Mouse (Mus musculus) thymus, postnatal 25 days (tissue): ENCODE measurements around the gene Spock1.

Source experiments
- DNase-seq: peaks from one replicate; pipeline ENCODE4 v3.0.0; 2022

Gene Spock1

DNA sequence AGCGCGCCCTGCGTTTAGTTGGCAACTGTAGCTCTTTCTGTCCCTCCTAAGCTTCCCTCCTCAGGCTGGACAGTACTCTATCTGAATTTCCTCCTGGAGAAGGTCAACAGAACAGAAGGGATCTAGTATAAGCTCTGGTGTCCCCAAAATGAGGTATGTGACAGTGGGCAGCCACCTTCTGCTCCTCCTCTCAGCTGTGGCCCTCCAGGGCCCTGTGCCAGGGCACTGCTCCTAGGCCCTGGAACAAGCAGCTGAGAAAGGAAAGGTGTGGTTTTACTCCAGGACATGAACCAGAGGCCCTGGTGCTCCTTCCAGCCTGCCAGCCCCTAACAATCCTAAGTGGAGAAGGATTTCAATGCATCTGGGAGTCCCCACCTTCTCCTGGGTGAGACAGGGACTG, 51.1 kb downstream of the Spock1 start:
- DNase-seq = no peak

DNA sequence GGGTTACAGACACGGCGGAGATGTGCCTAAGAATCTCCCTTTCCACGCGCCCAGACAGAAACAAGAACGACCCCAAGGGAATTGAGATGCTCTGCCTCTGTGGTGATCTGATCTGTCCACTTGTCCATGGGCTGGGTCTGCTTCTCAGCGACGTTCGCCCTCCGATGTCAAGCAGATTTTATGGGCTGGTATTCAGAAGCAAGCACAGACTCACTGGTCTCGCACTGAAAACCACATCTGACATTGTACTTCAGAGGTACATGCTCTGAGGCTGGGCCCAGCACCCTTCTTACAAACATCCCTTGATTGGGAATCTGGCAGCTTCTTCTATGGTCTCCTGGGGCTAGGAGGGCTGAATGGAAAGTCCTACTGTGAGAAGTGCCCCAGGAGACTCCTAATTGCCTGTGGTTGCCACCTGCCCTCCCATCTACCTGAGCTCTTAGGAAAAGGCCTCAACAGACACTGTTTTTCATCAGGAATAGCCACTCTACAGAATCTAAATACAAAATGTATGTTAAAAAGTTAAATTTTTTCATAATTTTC, 51.8 kb downstream of the Spock1 start:
- DNase-seq = no peak

DNA sequence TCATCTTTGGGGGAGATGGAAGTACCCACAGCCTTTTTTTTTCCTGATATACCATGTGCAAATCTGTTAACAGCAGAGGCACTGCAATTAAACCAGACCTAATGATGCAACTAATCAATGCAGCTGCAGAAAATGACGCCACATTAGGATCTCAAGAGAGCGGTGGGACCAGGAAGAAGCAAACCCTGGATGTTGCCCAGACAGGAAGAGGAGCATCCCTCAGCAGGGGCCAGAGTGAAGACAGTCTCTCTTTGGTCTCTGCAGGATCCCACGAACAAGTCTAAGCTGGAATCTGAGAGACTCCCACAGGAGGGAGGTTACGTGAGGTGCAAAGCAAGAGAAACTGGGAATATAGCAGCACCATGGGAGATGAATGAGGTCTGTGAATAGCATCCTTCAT, 52.4 kb downstream of the Spock1 start:
- DNase-seq = no peak

DNA sequence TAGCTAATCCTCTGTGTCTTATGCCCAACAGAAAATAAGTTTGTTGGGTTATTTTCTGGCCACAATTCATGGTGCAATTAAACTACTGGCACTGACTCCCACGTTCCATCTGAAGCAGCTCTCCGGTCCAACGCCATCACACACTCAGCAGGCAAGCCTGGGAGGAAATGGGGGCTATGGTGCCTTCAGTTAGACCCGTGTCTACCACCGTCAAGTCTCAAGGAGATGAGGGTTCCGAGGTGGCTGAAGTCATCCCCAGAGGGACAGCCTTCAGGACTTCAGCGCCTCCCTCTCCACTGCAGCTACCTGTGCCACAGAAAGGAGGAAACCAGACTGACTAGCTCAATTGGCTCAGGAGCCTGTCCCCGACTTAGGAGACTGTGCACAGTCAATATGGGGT, 53.7 kb downstream of the Spock1 start:
- no peak for DNase-seq

DNA sequence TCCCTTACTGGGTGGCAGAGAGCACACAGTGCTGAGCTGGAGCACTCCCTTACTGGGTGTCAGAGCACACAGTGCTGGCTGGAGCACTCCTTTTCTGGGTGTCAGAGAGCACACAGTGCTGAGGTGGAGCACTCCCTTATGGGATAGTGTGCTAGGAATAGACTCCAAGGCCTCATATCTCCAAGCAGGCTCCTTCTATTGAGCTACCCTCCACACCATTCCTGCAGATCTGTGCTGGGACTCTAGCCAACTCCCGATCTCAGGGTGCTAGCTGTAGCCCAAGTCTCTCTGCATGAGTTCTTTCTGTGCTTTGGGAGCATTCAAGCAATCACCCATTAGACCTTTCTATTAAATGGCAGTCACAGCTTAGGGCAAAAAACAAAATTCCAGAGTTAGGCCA, 54.5 kb downstream of the Spock1 start:
- no peak for DNase-seq

DNA sequence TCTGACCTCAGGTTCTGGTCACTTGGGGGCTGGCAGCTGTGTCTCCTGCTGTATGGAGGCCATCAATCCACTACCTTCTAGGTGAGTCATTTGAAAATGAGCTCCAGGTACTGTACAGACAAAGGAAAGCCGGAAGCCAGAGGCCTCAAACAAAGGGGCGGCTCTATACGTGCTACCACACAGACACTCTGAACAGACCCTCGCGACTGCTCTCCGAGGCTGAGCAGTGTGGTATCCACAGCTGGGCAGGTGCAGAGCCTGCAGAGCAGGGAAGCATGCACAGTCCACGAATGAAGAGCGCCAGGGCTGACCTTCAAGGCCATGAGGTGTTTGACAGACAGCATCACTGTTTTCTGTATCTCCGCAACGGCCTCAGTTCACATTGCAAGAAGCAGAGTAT, 55.0 kb downstream of the Spock1 start:
- no peak for DNase-seq

DNA sequence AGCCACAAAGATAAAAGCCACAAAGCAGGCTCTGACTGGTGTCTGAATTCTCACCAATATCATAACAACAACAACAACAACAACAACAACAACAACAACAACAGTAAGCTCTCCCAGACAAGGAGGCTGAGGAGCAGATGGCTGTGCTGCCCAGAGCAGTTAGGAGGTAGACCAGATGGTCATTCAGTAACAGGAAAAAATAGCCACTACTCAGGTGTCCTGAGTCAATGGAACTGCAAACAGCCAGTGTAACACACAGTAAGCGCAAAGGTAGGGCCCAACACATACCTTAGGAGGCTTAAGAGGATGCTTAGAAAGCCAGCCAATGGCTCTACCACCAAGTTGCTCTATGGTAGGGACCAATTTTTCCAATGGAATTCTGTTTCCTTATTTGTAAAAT, 59.2 kb downstream of the Spock1 start:
- DNase-seq = no peak

DNA sequence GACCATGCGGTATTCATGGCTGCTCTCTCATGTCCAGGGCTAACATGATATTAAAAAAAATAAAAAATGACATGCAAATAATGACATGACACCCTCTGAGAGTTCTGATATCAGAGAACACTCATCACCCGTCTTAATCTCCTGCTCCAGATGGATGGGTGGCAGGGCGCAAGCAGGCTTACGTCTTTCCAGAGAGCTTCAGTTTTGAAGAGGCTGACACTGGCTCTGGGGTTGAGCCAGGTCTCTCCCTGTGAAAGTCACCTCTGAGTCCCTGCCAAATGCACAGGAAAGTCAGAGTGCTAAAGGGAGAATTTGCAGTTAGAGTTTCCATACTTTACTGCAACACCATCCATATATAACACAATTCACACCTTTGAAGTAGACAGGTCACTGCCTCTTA, 61.0 kb downstream of the Spock1 start:
- no peak for DNase-seq

DNA sequence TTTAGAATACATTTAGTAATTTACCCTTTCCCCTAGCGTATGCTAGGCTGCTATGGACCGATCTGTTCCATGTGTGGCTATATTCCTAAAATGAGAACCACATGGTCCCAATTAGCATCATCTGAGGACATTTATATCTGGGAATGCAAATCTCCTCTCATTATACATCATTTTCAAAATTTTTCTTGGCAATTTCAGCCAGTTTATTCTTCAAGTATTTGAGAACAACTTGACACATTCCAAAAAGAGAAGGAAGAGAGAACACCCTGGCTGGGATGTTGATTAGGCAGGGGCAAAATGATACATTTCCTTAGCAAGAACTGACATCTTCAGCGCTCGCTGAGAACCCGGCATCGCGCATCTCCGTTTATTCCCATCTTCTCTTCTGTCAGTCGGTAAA, 61.7 kb downstream of the Spock1 start:
- no peak for DNase-seq

DNA sequence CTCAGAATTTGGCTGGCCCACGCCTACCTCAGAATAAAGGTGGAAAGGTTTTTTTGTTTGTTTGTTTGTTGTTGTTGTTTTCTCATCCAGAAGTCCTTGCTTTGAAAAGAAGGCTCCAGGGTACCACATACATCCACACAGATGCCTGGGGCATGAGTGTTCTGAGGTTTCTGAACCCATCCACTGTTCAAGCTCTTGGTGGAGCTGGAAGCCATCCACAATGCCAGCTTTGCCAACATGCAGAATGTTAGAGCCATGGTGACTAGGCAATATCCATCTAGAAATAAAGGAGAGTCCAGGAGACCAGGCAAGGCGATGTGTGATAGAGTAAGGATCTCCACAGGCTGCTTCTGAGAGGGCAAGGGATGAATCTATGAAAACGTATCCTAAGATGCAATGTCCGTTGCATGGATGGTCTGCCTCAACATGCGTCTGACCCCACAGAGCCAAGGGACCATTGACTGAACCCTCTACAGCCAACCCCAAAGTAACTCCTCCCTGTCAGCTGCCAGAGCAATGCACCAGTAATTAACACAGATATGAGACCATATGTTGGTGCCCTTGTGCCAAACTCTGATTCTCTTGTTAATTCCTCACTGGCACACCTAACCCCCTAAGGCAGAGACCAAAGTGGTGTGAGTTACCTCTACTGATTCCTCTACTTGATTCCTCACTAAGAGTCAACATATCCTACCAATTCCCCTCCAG, 66.8 kb downstream of the Spock1 start:
- DNase-seq = no peak

DNA sequence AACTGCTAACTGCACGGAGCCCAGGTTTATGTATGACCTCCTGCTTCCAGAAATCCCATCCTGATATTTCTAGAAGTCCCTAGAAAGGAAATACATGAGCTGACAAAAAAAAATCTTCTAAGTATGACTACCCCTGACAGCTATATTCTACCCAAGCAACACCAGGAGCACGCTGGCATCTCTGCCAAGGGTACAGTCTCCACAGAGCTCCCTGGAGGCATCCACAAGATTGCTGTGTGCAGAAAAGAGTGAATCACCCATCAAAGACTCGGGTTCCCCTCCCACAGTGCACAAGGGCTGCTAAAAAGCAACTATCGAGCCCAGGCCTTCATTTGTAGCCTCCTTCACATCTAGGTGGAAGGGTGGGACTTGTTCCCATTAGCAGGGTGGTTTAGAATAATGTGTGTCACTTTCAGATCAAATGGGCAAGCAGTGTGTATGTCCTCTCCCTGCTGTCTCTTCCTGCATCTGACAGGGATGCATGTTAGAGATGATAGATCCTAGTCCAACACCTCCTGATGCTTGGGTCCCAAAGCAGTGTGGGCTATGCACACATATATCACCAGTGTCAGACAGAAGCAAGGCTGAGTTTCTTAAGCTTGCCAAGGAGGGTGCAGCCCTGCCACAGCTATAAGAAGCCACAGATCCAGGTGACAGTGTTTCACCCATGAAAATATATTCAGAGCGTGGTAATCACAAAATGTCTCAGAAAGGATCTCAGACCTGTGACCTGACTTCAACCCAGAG, 70.3 kb downstream of the Spock1 start:
- no peak for DNase-seq

DNA sequence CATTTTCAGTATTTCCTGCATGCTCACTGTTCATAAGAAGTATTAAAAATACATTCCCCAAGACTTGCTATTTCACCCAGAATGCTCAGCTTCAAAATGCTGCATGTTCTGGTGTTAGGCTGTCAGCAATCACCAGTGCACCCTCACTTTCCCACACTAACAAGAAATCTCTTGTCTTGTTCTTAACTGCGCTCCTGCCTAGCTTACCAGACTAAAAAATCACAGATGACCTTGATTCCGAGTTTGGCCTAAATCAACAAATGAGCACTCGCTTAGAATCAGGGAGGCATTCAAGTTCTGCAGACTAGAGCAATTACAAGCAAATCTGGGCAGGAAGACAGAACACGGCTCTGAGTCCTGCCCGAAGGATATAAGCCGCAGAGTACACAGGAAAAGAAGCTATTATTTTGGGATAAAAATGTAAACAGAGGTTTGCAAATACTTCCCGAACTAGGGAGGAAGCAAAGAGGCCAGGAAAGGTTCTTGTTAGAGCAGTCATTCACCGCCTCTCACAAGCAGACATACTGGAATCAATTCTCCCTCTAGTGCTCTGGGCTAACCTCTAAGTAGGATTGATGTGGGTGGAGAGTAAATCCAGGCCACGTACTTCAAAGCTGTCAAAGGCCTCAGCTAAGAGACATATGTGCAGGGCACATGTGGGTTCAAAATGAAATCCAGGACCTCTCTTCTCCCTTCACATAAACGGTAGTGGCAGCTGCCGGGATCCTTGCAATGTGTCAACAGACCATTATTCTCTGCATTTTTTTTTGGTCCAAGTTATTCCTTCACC, 76.6 kb downstream of the Spock1 start:
- DNase-seq = no peak

DNA sequence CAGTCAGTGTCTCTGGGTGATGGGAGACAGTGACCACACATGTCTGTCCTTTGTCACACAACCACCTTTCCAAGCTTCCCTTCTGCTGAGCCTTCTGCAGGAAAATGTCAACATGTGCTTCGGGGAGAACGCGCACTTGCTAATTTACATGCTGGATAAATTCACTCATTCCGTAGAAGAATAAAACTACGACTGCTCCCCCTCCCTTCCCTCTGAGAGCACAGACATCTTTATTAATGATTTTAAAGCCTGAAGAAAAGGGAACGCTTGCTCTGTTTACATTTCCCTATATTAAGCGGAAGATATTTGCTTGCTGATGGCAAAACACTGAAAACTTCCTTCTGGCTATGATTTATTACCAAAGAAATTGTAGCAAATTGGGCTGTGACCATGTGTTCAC, 77.2 kb downstream of the Spock1 start:
- no peak for DNase-seq

DNA sequence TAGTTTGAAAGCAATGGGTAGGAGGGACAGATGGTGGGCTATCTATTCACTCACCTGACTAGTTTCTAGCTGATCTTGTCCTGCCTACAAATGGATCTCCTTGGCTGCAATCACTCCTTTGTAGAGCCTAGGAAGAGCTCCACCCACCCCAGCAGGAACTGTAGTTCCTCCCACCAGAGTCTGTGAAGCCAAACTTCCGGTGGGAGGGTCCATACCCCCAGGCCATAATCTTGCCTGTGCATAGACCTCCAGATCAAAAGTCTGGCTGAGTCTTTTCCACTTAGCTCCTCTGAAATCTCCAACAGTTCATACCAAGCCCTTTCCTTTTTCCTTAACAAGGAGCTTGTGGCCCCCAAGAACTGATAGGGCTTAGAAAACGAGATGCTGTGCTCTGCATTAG, 78.0 kb downstream of the Spock1 start:
- no peak for DNase-seq

DNA sequence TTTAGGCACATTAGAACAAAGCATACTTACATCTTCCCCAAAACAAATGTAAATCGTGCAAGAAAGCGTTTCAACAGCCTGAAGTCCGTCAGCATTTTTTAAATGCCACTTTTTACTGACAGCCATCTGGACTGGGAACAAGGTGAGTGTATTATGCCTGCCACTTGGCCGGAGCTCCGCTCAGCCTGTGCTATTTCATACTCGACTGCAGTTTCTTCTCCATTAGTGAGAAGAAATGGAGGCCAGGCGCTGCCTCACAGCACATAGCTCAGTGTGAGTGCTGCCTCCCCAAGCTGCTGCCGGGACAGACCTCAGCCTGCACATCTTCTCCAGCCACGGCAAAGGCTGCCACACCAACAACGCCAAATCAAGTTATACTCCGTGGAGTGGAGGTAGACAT, 91.9 kb downstream of the Spock1 start:
- no peak for DNase-seq

DNA sequence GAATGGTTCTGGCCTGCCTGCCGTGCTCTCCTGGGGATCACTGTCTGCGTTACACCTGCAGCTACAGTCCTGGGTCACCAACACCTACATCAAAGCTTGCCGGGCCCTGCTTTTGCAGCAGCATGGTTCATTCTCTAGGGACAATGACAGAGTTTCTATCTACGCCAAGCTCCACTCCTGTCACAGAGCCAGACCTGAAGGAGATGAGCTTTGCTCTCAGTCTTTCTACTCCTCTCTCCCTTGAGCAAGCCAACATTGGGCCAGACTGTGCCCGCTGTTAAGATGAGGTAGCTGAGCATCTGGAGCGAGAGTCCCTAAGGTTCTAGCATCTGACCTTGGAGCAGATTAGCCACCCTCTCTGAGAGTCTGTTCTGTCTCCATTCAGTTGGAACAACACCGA, 95.5 kb downstream of the Spock1 start:
- DNase-seq = no peak

DNA sequence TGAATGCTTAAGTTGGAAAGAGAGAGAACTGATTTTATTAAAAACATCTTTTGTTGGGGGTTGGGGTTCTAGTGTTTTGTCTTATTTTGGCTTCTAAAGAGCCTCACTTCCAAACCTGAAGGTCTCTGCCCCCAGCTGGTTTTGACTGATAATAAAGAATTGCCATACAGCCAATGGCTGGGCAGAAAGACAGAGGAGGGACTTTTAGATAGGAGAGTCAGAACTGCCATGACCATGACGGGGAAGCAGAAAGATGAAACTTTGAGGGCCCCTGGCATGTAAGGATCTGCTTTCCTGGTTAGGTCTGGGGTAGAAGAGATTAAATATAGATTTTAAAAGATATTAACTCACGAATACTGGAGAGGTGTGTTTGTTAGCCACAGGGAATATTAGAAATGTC, 96.9 kb downstream of the Spock1 start:
- no peak for DNase-seq

DNA sequence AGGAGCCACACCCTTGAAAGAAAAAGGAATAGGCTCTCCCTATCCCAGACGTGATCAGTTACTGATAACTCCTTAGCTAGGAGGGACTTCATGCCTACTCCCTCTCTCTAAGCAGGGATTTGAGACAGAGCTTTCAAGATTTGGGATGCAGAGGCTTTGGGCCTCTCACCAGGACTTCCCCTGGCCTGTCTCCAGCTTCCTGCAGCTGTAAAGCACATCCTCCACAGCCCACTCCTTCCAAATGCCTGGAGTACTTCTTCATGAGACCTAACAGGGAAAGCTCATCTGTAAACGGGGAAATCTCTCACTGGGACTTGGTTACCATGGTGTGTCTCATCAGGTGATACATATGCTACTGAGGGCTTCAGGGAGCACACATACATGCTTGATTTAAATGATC, 97.3 kb downstream of the Spock1 start:
- DNase-seq = no peak

DNA sequence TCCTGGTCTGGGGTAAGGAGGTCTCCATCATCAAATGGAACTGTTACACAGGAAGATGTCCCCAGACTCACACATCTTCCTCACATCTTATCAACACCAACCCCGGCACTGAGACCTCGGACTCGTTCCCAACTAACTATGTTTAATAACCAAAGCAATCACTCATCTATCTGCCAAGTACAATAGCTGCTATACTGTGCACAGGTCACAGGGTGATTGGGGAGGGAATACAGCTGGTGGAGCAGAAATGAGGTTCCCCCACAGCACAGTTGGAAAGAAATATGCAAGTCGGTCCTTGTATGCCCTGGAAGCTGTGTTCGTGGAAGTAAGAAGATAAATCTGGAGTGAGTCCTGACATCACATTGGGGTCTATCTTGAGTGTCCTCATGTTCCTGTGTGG, 98.0 kb downstream of the Spock1 start:
- DNase-seq = no peak

DNA sequence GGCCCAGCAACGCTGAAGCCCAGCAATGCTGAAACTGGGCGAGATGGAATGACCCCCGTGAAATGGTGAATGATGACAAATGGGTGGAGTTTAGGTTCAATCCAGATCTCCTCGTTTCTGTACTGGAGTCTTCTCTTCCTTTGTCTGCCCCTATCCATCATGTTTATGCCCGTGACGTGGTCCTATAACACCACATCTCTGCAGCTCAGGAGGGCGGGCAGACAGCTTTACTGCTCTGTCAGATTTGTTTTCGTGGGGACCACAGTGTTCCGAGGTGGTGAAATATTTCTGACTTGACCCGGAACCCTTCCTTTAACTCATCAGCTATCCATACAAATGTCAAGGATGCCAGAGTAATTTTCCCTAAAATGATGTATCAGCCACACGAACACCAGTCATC, 98.5 kb downstream of the Spock1 start:
- no peak for DNase-seq

DNA sequence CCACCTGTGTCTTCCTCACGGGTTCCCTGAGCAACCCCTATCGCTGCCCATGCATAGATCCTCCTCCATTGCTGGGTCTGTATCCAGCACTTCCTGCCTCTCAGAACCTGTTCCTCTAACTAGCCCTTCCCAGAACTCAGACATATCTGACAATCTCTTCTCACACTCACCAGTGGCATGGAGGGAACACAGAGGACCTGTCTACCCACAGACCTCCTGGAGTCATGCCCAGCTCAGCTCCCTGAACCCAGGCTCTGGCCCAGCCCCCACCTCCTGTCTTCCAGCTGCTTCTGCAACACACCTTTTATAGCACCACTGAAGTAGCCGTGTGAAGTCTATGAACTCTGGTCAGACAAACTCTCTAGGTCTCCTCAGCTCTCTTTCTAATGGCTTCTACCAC, 101.3 kb downstream of the Spock1 start:
- no peak for DNase-seq

DNA sequence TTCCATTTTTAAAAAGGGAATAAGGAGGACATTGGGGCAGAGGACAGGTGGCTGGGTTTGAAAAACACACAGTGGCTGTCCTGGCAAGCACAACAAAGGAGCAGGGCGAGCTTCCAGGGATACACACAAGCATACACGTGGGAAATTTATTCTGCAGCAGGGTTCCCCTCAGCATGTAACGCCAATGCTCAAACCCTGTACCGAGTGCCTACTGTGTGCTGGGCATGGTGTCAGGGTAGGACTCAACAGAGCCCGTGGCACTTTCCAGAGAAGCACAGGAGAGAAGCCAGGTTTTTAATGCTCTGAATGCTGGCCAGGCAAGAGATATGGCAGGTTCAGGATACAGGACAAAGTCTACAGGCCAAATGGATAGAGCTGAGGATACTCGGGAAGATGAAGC, 101.8 kb downstream of the Spock1 start:
- DNase-seq = no peak

DNA sequence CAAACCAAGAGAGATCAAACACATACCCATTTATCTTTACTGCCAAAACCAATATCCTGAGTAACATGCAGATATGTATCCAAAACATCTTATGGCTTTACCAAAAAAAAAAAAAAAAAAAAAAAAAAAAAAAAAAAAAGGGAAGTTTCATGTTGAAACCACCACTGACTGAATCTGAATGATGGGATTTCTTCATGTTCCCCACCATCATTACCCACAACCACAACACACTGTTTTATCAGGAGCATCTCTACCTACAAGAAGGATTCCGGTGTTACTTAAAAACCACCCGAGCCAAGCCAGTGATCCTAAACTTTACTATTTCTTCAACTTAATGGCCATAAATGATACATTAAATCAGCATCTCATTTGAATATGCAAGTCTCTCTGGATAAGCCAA, 109.5 kb downstream of the Spock1 start:
- no peak for DNase-seq
